Mouse (Mus musculus) forebrain, embryonic 15.5 days (tissue): ENCODE measurements at regions not wholly inside any gene's neighbourhood (a gene's known extent, or its start where the extent isn't known, plus 50 kb on each side); places are given as distances from the start of the nearest gene placed in this dataset.

ENCODE experiments used
- ATAC-seq: fragments of 200-750 bp; cut with Nextera tagmentation; replicated peaks from 2 replicates; pipeline ENCODE4 v1.8.0; 2017; ENCODE audit warnings: mild to moderate bottlenecking, moderate TSS enrichment, moderate library complexity
- H3K27ac ChIP-seq: fragments of 300-500 bp; sonication (generic); replicated peaks from 2 replicates; pipeline ENCODE4 v1.5.1; 2015; ENCODE audit warnings: mild to moderate bottlenecking, inconsistent platforms
- H3K27me3 ChIP-seq: fragments of 300-500 bp; sonication (generic); 2 replicates; pipeline ENCODE4 v1.6.1; 2015; ENCODE audit warnings: inconsistent platforms
- H3K36me3 ChIP-seq: fragments of 300-500 bp; sonication (generic); 2 replicates; pipeline ENCODE4 v1.6.1; 2015; ENCODE audit warnings: mild to moderate bottlenecking, inconsistent platforms
- H3K4me1 ChIP-seq: fragments of 300-500 bp; sonication (generic); 2 replicates; pipeline ENCODE4 v1.6.1; 2015; ENCODE audit warnings: inconsistent platforms
- H3K4me2 ChIP-seq: fragments of 300-500 bp; sonication (generic); replicated peaks from 2 replicates; pipeline ENCODE4 v1.6.1; 2015; ENCODE audit warnings: mild to moderate bottlenecking, inconsistent platforms
- H3K4me3 ChIP-seq: fragments of 300-500 bp; sonication (generic); 2 replicates; pipeline ENCODE4 v1.5.1; 2015; ENCODE audit warnings: mild to moderate bottlenecking, inconsistent platforms
- H3K9ac ChIP-seq: fragments of 300-500 bp; sonication (generic); replicated peaks from 2 replicates; pipeline ENCODE4 v1.6.1; 2015; ENCODE audit warnings: mild to moderate bottlenecking, inconsistent platforms
- H3K9me3 ChIP-seq: fragments of 300-500 bp; sonication (generic); 2 replicates; pipeline ENCODE4 v1.6.1; 2016; ENCODE audit warnings: inconsistent platforms
- WGBS: fragments of 180-500 bp; shearing (Covaris S2); methylation state at CpG from one replicate; pipeline ENCODE4 v1.1.7; 2015; ENCODE audit warnings: mixed read lengths; 5-methylcytosine and 5-hydroxymethylcytosine counted together

DNA sequence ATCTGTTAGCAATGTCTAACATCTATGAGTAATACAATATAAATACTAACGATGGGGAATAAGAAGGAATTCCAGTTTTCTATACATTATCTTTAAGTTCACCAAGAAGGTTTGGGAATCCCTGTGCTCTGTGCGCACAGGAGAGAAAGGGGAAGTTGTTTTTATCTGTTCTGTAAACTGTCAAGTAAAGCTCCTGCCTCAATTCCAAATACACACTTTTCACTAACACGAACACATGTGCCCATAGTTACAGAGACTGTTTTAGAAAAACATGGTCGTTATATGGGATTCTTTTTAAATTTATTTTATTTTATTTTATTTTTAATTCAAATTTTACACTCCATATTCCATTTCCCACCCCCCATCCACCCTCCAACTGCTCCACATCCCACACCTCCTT lies 50.8 kb upstream of the Mef2c start:
- no peaks in the 10 kb centered on the region for H3K27me3 ChIP-seq
- H3K4me1 ChIP-seq = no peaks in the 10 kb centered on the region
- H3K36me3 ChIP-seq = no peaks in the 10 kb centered on the region
- no peak overlapping the region for H3K4me2 ChIP-seq
- no peak overlapping the region for H3K4me3 ChIP-seq
- 89% methylated on average over 4 of the region's 4 CpGs for whole genome bisulfite sequencing
- no peak for ATAC-seq
- no peak overlapping the region for H3K27ac ChIP-seq
- H3K9me3 ChIP-seq = no peaks in the 10 kb centered on the region
- no peak overlapping the region for H3K9ac ChIP-seq
